In the genomic region with DNA sequence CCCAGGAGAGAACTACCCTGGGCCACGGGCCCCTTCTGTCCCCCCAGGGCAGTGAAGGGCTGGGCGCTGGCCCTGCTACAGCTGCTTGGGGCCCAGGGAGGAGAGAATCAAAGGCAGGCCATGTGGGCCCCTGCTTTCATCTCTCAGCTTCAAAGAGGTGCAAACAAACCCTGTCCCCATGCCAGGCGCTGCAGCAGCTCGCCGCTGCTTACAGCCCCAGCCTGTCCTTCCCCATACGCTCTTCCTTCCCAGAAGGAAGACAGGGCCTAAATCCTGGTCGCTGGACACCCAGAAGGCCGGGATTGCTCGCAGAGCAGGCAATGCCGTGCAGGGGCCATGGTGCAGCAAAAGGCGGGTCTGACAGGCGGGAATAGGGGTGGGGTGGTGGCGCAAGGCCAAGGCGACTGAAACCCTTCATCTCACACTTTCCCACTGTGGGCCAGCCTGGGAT, we compare ENCODE assay signal across 13 mouse cellular contexts. TPM values are rescaled to one million over a fixed set of nuclear protein-coding genes. Genes with fewer than 3 reads are reported as not detected.
A peak's percentile ranks its signal among the peaks of the same experiment; 100 is the strongest.
DNase-seq lines count a peak whose midpoint lies in the region; ATAC-seq and TF ChIP-seq lines count a peak whose summit lies in the region.
"Had no signal": no experiment of that assay in that cellular context is flagged by ENCODE, and none has a peak within 500 bp of the region (broad histone marks: within the 10 kb centered on the region; RNA-seq: fewer than 3 reads in every experiment).

No protein-coding gene starts in this region.

- H3K9me3 ChIP-seq in kidney, embryonic 15.5 days (replicated peaks), result no peaks in the 10 kb centered on the region
- H3K9me3 ChIP-seq in intestine, embryonic 16.5 days (ENCODE audit: control insufficient read depth, low read length), result no peaks in the 10 kb centered on the region
- H3K9me3 ChIP-seq: midbrain, embryonic 12.5 days had no signal

- peaks cover 27% of the 10 kb centered on the region for H3K4me1 ChIP-seq in kidney, embryonic 15.5 days
- peaks cover 25% of the 10 kb centered on the region for H3K4me1 ChIP-seq in intestine, embryonic 16.5 days (ENCODE audit: control insufficient read depth, insufficient read depth, low read length)

- H3K4me2 ChIP-seq in kidney, embryonic 15.5 days, result peak overlapping the region; percentile 27; the same call in 1 of the 2 replicates
- H3K4me2 ChIP-seq in intestine, embryonic 16.5 days (ENCODE audit: low read depth, low read length), result peak overlapping the region; percentile 1; the same call in 1 of the 2 replicates
- H3K4me2 ChIP-seq: midbrain, embryonic 12.5 days had no signal

- H3K27ac ChIP-seq in kidney, embryonic 15.5 days, result no peak overlapping the region
- H3K27ac ChIP-seq in intestine, embryonic 16.5 days (ENCODE audit: low read length), result no peak overlapping the region
- H3K27ac ChIP-seq: midbrain, embryonic 12.5 days had no signal

- H3K27me3 ChIP-seq in kidney, embryonic 15.5 days, result peaks cover 19% of the 10 kb centered on the region
- no peaks in the 10 kb centered on the region; the same call in 1 of the 2 replicates for H3K27me3 ChIP-seq in intestine, embryonic 16.5 days (replicated peaks; ENCODE audit: control insufficient read depth, insufficient read depth, low read length)

- H3K4me3 ChIP-seq in kidney, embryonic 15.5 days (replicated peaks), result no peak overlapping the region
- H3K4me3 ChIP-seq in intestine, embryonic 16.5 days (ENCODE audit: low read length), result no peak overlapping the region
- H3K4me3 ChIP-seq: midbrain, embryonic 12.5 days had no signal

- WGBS in kidney, embryonic 15.5 days, result 26% methylated on average over 14 of the region's 14 CpGs
- WGBS in intestine, embryonic 16.5 days, result 23% methylated on average over 14 of the region's 14 CpGs

- H3K9ac ChIP-seq in kidney, embryonic 15.5 days, result no peak overlapping the region
- H3K9ac ChIP-seq in intestine, embryonic 16.5 days (ENCODE audit: low read depth, low read length), result peak overlapping the region; percentile 9; the same call in 1 of the 2 replicates
- H3K9ac ChIP-seq: midbrain, embryonic 12.5 days had no signal

- no peak for TF ChIP-seq CTCF in brain, embryonic 14.5 days (IDR thresholded peaks at IDR 0.05; ENCODE audit: borderline replicate concordance, extremely low read depth, insufficient read depth, insufficient read length)

- 0 out of 2 replicates have a peak, but pooled peaks have one; percentile 27 for ATAC-seq in kidney, embryonic 15.5 days (replicated peaks; ENCODE audit: low FRiP score)
- ATAC-seq in intestine, embryonic 16.5 days, result peak; percentile 73
- ATAC-seq in frontal cortex, adult (ENCODE audit: low TSS enrichment), result no peak

- H3K36me3 ChIP-seq in kidney, embryonic 15.5 days, result no peaks in the 10 kb centered on the region
- H3K36me3 ChIP-seq in intestine, embryonic 16.5 days (ENCODE audit: control insufficient read depth, insufficient read depth, low read length), result no peaks in the 10 kb centered on the region
- H3K36me3 ChIP-seq: midbrain, embryonic 12.5 days had no signal

- TF ChIP-seq POLR2A in brain, embryonic 14.5 days (IDR thresholded peaks at IDR 0.05; ENCODE audit: borderline replicate concordance, extremely low read depth, insufficient read depth, insufficient read length, poor library complexity, severe bottlenecking), result no peak

- DNase-seq in adrenal gland, postnatal 10 days, result peak; percentile 32
- DNase-seq in adrenal gland, adult 18-20 months (ENCODE audit: low spot score in 2 of 2), result no peak
- DNase-seq in kidney, adult 18-20 months, result no peak
- DNase-seq in brain, embryonic 14.5 days (ENCODE audit: low read depth), result peak; percentile 80
- DNase-seq in retina, embryonic 14.5 days (ENCODE audit: low spot score), result no peak
- DNase-seq: gastrocnemius, postnatal 36 days; kidney, postnatal 4 days; thymus, adult 18-20 months had no signal

RNA-seq across cellular contexts. Expression of gene Gm572, which starts 43.4 kb away (rescaled TPM):
- total RNA-seq in adrenal gland, postnatal 10 days (2021), result under 1 TPM in 1 of 2 experiments, not detected in 1; 0.64 TPM
- not detected for total RNA-seq in adrenal gland, adult 18-20 months (2021)
- not detected in 2 replicates for polyA plus RNA-seq in kidney, embryonic 15.5 days (2015; fragmentation: Nextera tagmentation; extraction: Ambion mirVana)
- not detected in 2 replicates for polyA plus RNA-seq in brain, embryonic 14.5 days (2012; rRNA removed)
- not detected in 2 replicates for polyA plus RNA-seq in intestine, embryonic 16.5 days (2015; fragmentation: Nextera tagmentation; extraction: Ambion mirVana)
- total RNA-seq: left cerebral cortex, postnatal 36 days had no signal
- polyA plus RNA-seq: midbrain, embryonic 12.5 days had no signal

RNA-seq across cellular contexts. Expression of gene Tardbp, which starts 59.7 kb away (rescaled TPM):
- total RNA-seq in adrenal gland, postnatal 10 days (2021), result 100 to 1,000 TPM; 214 to 253 TPM
- total RNA-seq in adrenal gland, adult 18-20 months (2021), result 100 to 1,000 TPM; 216 to 267 TPM
- polyA plus RNA-seq in kidney, embryonic 15.5 days (2015; fragmentation: Nextera tagmentation; extraction: Ambion mirVana), result 360 and 392 TPM in 2 replicates
- polyA plus RNA-seq in brain, embryonic 14.5 days (2012; rRNA removed), result 438 and 625 TPM in 2 replicates
- 230 and 259 TPM in 2 replicates for polyA plus RNA-seq in intestine, embryonic 16.5 days (2015; fragmentation: Nextera tagmentation; extraction: Ambion mirVana)

Comparison
In these comparisons a context has a peak if more than half of its experiments do, and no peak if none do; other contexts are left out.
1. DNase-seq: peak in adrenal gland, postnatal 10 days (single experiment) and brain, embryonic 14.5 days (single experiment); none in adrenal gland, adult 18-20 months (0 of 2), kidney, adult 18-20 months (single experiment) and retina, embryonic 14.5 days (single experiment).